Mouse (Mus musculus) inflammation-experienced regulatory T-cells, adult 6 months (primary cell): ENCODE results near the gene Zfp266. TPM values are rescaled to one million over a fixed set of nuclear protein-coding genes. Genes with fewer than 3 reads are reported as not detected.

Source experiments
- ATAC-seq: one replicate; pipeline ENCODE4 v1.8.0; 2017
- polyA plus RNA-seq, 3 experiments: library from polyadenylated mRNA; unstranded; fragments of 100-300 nt; shearing (Covaris generic); gene quantifications; one replicate each; pipeline ENCODE4 v1.2.1; 2017

Gene Zfp266
- polyA plus RNA-seq, 3 experiments from 2014 or later, result 44.4 to 55.8 (median 46.6) TPM

DNA sequence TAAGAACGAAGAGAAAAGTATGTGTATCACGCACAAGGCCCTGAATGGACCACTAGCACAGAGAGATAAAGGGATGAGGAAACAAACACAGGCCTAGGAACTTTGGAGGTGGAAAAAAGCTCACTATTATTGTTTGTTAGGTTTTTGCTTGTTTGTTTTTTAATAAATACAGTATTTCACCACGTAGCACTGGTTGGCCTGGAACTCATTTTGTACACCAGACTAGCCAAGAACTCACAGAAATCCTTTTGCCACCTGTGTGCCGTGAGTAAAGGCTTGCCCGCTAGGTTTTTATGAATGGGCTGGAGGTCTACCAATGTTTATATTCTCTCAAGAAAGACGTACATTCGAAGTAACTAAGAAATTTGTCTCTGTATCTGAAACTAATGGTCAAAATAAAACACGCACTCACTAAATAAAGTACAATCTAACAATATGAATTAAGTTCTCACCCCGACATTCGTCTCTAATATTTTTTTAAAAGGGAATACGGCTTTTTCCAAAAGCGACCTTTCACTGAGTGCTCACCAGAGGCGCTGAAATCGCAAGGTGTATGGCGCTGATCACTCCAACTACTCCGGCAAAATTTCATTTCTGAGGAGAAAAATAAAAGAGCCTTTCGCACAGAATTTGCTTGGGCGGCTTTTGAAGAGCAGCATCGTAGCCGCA is 29.2 kb downstream of the Zfp266 start:
- ATAC-seq, result no peak

DNA sequence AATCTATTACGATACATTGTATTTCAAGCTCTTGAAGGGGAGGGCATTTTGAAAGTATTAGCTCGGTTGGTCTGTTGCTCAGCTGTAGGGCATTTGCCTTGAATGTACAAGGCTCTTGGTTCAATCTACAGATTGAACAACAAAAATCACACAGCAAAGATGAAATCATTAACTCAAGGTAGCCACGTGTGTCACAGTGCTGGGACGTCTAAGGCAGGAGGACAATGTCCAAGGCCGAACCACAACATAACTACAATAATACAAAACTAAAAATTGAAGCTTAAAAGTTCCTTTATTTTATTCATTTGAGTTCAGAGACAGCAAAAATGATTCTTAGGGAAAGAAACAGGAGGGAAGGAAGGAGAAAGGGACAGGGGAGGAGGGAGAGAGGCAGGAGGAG is 31.7 kb downstream of the Zfp266 start:
- ATAC-seq, result no peak

DNA sequence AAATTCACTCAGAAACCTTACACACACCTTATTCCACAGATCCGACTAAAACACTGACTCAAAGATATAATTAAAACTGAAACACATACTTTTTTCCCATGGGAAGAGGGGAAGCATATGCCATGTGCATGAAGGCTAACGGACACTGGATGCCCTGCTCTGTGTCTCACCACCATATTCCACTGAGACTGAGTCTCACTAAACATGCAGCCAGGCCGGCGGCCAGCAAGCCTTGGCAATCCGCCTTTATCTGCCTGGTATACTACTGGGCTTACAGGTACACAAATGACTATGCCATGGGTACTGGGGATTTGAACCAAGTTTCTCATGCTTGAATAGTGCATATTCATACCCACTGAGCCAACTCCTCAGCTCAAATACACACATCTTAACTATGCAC is 41.8 kb downstream of the Zfp266 start:
- no peak for ATAC-seq

DNA sequence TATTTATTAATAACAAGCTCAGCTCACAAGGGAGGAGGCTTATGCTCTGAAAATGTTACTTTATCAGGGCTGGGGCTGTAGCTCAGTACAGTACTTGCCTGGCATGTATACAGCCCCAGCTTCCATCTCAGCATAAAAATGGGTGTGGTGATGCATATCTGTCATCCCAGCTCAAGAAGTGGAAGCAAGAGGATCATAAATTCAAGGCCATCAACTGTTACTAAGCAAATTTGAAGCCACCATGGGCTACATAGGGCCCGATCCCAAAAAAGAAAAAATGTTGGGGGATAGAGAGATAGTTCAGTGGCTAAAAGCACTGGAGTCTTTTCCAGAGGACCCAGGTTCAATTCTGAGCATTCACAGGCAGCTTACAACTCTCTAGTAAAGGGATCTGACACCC is 44.6 kb downstream of the Zfp266 start:
- no peak for ATAC-seq

DNA sequence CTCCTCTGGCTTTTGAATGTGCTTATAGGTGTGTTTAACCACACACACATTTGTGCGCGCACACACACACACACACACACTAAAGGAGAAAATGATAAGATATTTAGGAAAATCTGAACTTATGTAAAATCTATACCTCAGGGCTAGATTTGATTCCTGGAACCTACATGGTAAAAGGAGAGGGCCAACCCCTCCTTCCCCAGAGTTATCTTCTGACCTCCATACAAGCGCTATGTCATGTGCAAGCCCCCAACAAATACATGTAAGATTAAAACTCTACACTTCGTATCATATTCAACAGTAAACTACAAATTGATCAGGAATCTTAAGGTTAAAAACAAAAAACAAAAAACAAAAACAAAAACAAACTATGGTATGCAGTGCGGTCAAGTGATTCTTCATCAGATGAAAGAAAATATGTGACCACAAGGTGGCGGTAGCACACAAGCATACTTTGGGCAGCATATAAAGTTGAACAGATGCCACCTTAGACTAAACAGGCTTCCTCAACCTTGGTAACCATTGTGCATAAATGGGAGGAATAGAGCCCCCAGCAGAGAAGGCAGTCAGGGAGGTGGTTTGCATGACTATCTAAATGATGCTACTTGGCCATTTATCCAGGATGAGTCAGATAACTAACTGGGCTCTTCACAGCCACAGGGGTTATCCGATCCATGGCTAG is 54.3 kb downstream of the Zfp266 start:
- ATAC-seq, result peak; percentile 70

DNA sequence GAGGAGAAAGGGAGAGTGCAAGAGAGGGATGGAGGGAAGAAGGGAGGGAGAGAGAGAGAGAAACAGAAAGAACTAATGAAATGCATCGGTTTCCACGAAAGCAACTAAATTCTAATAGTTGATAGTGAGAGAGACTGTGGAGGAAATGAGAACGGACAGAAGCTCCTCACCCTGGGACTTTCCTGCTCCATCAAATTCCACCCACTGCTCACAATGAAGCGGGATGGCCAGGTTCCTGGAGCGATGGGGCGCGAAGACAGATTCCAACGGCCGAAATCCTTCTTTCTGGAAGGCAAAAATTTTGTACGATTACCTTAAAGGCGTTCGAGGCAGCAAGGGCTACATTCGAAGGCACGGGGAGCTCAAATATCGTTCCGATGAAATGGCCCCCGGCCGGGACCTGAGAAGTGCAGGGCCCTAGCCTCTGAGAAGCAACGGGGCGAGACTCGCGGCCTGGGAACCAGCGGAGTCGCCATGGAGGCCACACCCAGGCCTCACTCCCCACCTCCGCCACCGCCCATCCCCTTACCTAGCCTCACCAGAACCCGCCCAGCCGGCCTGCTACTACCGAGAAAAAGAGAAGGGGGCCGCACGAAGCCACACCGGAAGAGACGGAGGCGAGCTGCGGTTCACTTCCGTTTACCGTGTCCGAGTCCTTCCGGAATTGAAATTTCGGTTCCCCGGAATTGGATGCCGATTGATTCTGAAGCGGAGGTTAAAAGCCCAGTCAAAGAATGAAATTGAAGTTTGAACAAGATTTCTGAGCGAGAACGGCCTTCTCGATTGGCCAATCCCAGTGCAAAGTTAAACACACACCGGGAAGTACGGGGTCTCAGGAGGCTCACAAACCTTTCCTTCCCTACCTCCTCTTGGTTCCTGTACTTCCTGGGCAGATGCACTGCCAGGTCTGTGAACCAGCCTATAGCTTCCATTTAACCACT is 61.6 kb downstream of the Zfp266 start, which contains the start of gene Zfp26:
Zfp26 (minus strand) TSS at position 786 of the 941 bp plus-strand sequence.
- ATAC-seq, result peak; percentile 89

DNA sequence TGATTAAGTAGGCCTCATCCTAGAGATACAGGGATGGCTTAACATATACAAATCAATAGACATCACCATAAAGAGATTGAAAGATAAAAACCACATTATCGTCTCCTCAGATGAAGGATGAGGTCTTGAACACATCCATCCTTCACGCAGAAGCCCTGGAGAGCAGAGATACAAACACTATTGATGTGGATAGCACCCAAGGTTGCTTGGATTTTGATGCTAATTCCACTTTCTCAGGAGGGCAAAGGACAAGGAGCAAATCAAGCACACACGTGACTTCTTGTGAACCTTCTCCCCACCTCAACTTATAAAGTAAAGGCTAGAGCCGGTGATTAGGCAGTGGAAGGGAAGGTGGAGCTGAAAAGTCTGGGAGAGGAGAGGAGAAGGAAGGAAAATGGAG is 67.6 kb downstream of the Zfp266 start:
- no peak for ATAC-seq

DNA sequence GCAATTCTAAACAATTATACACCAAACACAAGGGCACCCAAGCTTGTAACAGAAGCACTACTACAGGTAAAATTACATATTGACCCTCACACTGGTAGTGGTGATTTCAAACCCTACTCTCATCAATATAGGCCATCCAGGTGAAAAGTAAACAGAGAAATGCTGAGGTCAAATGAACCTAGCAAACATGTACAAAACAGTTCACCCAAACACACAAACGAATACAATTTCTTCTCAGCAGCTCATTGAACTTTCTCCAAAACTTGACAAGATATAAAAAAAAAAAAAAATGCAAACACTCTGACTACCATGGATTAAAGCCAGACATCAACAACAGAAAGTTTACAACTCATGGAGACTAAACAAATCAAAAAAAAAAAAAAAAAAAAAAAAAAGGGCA is 69.7 kb downstream of the Zfp266 start:
- ATAC-seq, result no peak

Other genes starting within 250 kb of the Zfp266 start
- gene Olfr39, start 239.1 kb downstream of the Zfp266 start, polyA plus RNA-seq, result not detected
- gene Olfr873, start 222.9 kb downstream of the Zfp266 start, polyA plus RNA-seq, result not detected
- not detected for gene Olfr18, start 185.3 kb downstream of the Zfp266 start, polyA plus RNA-seq
- 10 to 100 TPM; 33.3 to 39.9 (median 36.6) TPM for gene Zfp560, start 136.2 kb downstream of the Zfp266 start, polyA plus RNA-seq
- 10 to 100 TPM; 18.3 to 24.2 (median 21.8) TPM for gene Zfp26, start 61.3 kb downstream of the Zfp266 start, polyA plus RNA-seq
- gene Zfp426, start 28.7 kb downstream of the Zfp266 start, polyA plus RNA-seq, result 10 to 100 TPM; 25.0 to 25.9 (median 25.5) TPM
- gene Zfp846, start 59.9 kb upstream of the Zfp266 start, polyA plus RNA-seq, result 10 to 100 TPM in 2 of 3 experiments, 1 to 10 TPM in 1; 7.2 to 15.1 (median 14.0) TPM
- gene Ubl5, start 121.5 kb upstream of the Zfp266 start, polyA plus RNA-seq, result 100 to 1,000 TPM; 323 to 416 (median 337) TPM
- 10 to 100 TPM; 21.7 to 59.5 (median 54.3) TPM for gene Fbxl12, start 123.3 kb upstream of the Zfp266 start, polyA plus RNA-seq
- gene Pin1, start 130.7 kb upstream of the Zfp266 start, polyA plus RNA-seq, result 10 to 100 TPM; 23.0 to 29.3 (median 23.6) TPM
- under 1 TPM in 1 of 3 experiments, not detected in 2; 0.90 TPM for gene Olfm2, start 224.9 kb upstream of the Zfp266 start, polyA plus RNA-seq